Mouse (Mus musculus) brown adipose tissue, adult 24 weeks (tissue): ENCODE results near the gene Fbll1. TPM values are rescaled to one million over a fixed set of nuclear protein-coding genes. Genes with fewer than 3 reads are reported as not detected.

Source experiments
- H3K27ac ChIP-seq: fragments of 200-500 bp; replicated peaks from 2 replicates; pipeline ENCODE4 v1.5.1; 2012; ENCODE audit warnings: low read depth, mild to moderate bottlenecking, low read length
- H3K4me1 ChIP-seq: fragments of 200-500 bp; 2 replicates; pipeline ENCODE4 v1.6.1; 2012; ENCODE audit warnings: low read length, mixed read lengths; ENCODE audit not compliant: control insufficient read depth, insufficient read depth, insufficient read length
- H3K4me3 ChIP-seq: fragments of 200-500 bp; 2 replicates; pipeline ENCODE4 v1.5.1; 2012; ENCODE audit warnings: low read depth, mild to moderate bottlenecking, low read length, moderate library complexity; ENCODE audit not compliant: insufficient read depth
- polyA plus RNA-seq: library from polyadenylated mRNA; stranded (reverse); fragments of >200 nt; gene quantifications from 2 replicates; pipeline ENCODE4 v1.2.4, GENCODE M21; 2012; ENCODE audit not compliant: missing spikeins, insufficient read depth, insufficient read length

Gene Fbll1
- polyA plus RNA-seq, 1 experiment, result not detected

DNA sequence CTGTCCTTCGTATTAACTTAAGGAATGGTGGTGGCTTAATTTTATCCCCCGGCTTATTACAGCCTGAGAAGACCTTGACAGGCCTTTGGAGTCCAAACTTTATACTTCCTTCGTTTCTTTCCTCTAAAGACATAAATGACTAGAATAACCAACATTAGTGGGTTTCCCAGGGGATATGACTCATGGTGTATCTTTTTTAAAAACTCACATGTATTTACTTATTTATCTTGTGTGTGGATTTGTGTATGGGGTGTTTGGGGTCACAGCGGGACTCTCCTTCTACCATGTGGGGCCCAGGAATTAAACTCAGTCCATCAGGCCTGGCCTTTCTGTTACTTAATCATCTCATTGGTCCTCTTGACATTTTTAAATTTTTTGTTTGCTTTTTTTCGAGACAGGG, 31.8 kb downstream of the Fbll1 start:
- Histone ChIP-seq H3K4me1 (0 out of 2 replicates have a peak, but pooled peaks cover 4% of the 10 kb centered on the region), H3K27ac (no peak overlapping the region), H3K4me3 (no peak overlapping the region)

DNA sequence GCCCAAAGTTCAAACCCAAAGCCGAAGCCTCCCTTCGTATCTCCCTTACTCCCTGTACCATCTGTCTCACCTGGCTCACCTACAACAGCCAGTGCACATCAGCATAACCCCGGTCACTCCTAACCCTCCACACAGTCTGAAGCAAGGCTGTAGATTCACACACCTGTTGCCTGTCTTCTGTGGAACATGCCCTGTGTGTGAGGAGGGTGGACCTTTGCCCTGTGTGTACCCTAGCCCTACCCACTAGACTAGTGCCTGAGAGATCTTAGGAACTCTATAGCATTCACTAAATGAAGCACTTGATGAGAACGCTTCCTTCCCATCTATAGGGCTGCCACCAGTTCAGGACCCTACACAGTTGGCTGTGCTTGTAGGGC, 38.1 kb downstream of the Fbll1 start:
- Histone ChIP-seq H3K27ac (no peak overlapping the region), H3K4me1 (no peaks in the 10 kb centered on the region), H3K4me3 (no peak overlapping the region)

DNA sequence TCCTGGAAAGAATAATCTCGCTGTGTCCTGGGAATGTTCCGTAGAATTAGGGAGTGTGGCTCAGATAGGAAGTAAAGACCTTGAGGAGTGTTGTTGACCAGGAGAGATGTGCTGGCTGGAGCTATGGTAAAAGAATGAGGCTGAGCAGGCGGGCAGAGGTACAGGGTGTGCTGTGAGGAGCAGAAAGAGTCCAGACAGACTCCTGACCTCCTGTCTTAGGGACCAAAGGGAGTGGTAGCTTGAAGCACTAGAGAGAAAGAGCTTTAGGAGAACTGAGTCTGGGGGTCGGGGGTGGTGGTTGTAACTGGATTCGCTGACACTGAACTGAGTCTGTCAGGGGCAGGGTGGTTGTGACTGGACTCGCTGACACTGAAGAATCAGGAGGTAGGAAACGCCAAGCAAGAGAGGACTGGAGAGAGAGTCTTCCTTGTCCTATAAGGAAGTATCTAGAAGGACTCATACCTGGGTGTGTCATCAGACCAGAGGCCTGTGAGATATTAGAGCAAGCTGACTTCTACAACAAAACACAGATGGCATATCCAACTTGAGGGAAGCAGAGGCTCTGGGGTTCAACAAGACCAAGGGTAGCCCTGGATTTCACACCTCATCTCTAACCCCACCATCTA, 38.6 kb downstream of the Fbll1 start:
- Histone ChIP-seq H3K4me1 (peaks cover 2% of the 10 kb centered on the region; the same call in 1 of the 2 replicates), H3K4me3 (no peak overlapping the region), H3K27ac (no peak overlapping the region)

DNA sequence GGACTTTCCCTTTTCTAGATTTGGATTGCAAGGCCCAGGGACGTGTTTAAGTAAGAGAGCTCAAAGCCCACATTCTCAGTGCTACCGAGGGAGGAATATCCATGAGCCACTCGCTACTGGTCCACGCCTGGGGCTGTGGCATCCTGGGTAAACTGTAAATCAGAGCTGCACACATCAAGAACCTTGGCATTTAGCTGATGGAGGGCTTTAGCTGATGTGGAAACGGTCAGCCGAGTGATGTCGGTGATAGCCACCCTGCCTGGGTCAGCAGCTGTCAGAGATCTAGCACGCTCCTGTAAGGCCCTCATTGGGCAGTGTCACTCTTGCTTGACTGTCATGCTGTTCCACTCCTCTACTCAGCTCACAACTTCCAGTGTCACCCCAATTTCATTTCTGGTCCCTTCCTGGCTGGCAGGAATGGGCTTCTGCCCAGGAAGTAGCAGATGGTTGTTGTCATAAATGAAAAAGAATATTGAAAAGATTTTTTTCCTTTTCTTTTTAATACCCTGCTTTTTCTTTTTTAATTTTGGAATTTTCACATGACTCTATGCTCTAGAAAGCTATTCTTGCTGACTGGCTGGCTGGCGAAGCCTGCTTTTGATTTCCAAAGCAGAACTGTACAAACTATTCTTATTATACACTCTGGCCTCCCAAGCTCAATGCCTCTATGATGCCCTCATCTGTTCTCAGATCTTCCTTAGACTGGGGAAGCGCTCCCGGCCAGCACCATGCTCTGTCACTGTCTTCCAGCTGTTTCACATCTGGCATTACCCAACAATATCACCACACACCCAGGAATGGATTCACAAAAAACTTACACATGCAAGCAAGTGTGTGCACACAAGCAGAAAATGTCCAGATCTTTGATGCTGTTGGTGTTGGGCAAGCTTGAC, 42.0 kb downstream of the Fbll1 start:
- Histone ChIP-seq H3K4me3 (no peak overlapping the region), H3K4me1 (peaks cover 3% of the 10 kb centered on the region; the same call in 1 of the 2 replicates), H3K27ac (no peak overlapping the region)

DNA sequence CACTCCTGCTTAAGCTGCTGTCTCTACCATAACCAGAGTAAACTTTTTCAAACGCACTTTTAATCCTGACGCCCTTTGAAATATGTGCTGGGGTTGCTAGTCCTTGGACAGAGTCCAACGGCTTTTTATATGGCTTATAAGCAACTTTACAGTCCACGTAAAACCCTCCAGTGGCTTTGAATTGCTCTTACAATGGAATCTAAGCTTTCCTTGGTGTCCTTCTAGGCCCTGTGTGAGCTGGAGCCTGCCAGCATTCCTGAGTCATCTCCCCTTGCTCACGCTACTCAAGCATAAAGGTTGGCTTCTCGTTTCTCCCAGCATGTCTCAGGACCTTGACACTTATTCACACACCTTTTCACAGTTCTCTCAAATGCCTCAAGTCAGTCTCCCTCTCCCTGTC, 43.1 kb downstream of the Fbll1 start:
- Histone ChIP-seq H3K4me1 (peaks cover 9% of the 10 kb centered on the region), H3K4me3 (no peak overlapping the region), H3K27ac (no peak overlapping the region)

DNA sequence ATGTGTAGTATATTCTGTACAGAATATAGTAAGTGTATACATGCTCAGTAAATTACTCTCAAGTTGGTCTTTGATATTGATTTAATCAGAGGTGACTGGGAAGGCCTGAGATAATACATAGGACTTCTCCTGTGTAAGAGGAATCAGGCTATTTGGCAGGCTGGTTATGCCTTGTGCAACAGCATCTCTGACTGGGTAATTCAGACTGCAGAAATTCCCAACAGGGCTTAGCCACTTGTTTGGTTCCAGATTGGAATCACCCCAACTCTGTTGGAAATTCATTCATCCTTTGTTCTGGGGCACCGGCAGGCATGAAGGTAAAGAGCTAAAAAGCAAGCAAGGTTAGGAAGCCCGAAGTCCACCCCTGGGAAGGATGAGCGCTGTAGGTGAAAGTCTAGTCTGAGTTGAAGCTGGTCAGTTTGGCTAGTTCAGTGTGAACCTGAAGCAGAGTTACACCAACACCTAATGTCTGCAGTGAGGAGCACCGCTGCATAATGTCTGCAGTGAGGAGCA, 43.7 kb downstream of the Fbll1 start:
- Histone ChIP-seq H3K27ac (no peak overlapping the region), H3K4me1 (peaks cover 10% of the 10 kb centered on the region), H3K4me3 (no peak overlapping the region)

DNA sequence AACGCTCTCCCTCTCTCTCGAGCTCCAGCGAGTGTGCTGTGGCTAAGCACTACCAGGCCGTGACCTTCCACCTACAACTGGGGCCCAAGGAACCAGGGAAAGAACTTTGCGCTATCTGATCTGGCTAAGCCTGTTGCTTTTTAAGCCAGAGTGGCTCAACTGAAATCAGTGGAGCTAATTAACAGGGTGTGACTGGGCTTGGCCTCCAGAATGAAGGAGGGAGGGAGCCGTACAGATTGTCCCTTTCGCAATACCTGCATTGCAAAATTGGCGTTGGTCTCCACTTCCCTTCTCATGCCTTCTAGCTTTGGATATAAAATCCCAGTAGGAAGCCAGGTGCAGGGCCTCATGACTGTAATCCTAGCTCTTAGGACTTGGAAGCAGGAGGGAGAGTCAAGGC, 48.1 kb downstream of the Fbll1 start:
- peaks cover 14% of the 10 kb centered on the region for H3K4me1 ChIP-seq
- H3K4me3 ChIP-seq, result no peak overlapping the region
- H3K27ac ChIP-seq, result peak overlapping the region; percentile 32; the same call in 1 of the 2 replicates

Other genes with a start within 250 kb of the Fbll1 start
- 69.9 and 86.7 TPM in 2 replicates for gene Pank3, start 29.4 kb downstream of the Fbll1 start, polyA plus RNA-seq
- gene Rars, start 35.6 kb upstream of the Fbll1 start, polyA plus RNA-seq, result 22.4 and 28.2 TPM in 2 replicates
- not detected in 2 replicates for gene Wwc1, start 181.6 kb upstream of the Fbll1 start, polyA plus RNA-seq